Mouse (Mus musculus): ENCODE data around the gene Neurl4.
A peak's percentile ranks its signal among the peaks of the same experiment; 100 is the strongest.
"Not testable (repeated sequence)": the region's sequence is repeated elsewhere in the genome, so short reads cannot be mapped to it uniquely, and the experiment has no call there.

Neurl4 gene

DNA sequence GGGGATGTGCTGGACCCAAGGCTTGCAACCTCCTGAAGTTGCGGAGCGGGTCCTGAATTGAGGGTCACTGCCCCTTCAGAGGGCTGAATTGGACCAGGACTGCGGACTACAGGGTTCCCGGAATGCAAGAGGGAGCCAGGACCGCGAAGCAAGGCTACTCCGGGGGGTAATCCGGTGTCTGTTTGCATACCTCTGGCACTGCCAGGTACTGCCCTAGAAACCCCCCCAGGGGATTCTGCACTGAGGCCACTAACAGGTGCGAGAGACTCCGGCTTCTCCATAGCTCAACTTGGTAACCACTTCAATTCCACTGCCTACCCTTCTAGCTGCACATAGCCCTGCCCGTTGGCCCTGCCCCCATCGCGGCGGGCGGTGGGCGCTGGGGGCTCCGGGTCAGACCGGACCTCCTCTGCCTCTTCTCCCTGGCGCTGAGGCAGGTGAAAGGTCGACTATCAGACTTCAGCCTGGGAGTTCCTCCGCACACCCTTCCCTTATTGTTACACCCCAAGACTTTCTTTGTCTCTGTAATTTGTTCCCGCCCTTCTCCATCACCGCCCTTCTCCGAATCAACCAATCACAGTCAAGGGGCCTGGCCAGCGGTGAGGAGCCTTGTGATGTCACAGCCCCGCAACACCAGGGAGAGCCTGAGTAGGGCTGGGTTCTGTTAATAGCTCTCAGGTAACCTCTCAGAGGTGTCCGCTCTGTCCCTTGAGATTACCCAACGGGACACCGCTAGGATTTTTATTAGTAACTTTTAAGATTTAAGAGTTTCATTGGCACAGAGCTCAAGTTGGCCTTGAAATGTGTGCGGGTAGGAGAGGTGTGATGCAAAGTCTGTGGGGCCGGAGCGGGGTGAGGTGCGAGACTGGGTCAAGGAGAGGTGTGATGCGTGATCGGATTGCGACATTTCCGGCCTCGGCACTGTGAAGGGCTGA, at the start of gene Neurl4, which contains the start of gene 2810408A11Rik:
TSS of gene Neurl4 (plus strand) at position 602 of the 935 bp plus-strand sequence.
TSS of gene 2810408A11Rik (minus strand) at position 517 of the 935 bp plus-strand sequence.
- peak; percentile 97 for DNase-seq (ENCODE audit: low spot score)

DNA sequence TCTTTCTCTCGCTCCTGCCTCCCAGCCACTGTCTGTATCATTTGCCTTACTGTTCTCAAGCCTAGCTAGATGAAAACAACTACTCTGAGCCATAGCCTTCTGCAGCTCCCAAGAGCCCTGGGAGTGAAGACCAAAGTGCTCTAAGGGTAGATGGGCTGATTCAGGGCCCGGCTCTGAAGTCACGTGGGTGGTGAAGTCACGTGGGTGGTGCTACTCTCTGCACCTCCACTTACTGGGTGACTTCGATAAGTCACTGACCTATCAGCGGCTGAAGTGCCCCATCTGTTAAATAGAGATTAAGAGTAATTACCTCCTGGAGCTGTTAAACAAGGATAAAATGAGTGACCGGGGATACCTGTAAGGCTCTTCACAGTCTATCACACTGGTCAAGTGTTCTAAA, 46.9 kb upstream of the Neurl4 start:
- DNase-seq (ENCODE audit: low spot score): no peak

DNA sequence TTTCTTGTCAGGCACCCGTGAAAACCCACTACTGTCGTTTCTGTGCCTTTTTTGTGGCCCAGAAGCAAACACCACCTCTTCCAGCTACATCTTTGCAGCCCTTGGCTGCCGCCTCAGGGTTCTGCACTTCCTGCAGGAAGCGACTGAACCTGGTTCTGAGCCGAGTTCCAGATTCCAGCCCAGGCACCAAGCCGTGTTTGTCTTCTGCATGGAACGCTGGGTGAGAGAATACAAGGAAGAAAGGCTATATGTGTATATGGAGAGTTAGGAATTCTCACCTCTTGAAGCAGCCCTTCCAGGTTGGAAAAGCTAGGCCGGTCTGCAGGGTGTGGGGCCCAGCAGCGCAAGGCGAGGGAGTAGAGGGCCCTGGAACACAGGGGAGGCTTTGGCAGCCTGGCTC, 46.2 kb upstream of the Neurl4 start:
- DNase-seq (ENCODE audit: low spot score): no peak

DNA sequence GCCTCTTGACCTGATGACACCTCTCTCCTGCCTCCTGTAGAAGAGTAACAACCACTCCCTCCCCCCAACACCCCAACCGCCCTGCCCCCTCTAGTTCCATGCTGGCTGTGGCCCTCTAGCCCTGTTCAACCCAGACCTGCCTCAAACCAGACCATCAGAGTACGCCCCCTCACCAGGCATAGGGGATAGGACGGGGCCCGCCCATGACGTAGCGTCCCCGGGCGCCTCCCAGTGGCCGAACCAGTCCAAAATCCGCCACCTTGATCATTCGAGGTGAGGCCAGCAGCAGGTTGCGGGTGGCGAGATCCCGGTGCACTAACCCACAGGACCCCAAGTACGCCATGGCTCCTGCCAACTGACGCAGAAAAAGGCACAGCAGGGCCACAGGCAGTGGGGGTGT, 45.5 kb upstream of the Neurl4 start:
- DNase-seq (ENCODE audit: low spot score): peak; percentile 77

DNA sequence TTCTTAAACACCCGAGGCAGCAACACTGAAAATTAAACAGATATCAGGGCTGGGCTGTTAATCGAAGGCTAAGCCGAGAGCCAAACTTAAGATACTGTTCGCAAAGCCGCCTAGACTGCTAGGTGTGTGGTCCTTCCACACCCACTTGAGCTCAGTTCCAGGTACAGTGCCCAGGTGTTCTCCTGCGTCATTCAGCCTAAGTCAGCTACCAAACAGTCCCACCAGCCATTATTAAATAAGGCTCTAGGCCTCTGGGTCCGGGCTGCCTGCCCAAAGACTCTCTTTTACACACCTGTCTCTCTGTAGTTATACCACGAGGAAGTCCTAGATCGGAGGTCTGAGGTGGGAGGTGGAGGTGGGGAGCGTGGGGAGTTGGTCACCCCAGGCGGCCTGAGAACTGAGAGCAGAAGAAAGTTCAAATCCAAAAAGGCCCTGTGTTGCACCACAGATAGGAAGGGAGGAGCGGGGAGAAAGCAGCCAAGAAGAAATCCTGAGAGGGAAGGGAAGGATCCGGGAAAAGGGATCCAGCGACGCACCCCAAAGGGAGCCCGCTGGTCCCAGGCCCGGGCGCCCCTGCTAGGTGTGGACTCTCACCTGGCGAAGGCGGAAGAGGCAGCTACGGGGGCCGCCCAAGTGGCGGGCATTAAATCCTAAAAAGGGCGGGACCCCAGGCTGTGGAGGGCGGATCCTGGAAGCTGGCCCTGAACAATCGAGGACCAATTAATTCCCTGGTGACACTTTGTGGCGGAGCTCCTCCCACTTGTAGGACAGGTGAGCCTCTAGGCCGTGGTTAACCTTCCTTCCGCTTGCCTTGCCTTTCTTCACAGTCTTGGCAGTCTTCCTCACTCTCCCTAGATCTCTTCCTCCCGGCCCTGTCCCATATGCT, 42.5 kb upstream of the Neurl4 start, which contains the start of gene Tnk1:
TSS of gene Tnk1 (minus strand) at position 618 of the 886 bp plus-strand sequence.
- no peak for DNase-seq (ENCODE audit: low spot score)

DNA sequence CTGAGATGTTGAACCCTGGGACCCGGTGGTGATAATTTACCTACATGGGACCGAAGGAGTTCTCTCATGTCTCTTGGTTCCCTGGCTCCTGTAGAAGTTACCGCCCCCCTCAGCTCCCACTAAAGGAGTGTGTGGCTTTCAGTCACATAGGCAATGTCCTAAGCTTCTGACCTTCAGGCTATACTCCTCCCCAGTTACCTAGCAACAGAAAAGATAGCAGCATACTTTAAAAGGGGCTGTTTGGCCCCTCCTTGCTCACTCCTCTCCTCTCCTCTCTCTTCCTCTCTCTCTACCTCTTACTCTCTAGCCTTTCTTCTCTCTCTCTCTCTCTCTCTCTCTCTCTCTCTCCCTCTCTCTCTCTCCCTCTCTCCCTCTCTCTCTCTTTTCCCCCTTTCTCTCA, 37.1 kb upstream of the Neurl4 start:
- not testable (repeated sequence) for DNase-seq (ENCODE audit: low spot score)

DNA sequence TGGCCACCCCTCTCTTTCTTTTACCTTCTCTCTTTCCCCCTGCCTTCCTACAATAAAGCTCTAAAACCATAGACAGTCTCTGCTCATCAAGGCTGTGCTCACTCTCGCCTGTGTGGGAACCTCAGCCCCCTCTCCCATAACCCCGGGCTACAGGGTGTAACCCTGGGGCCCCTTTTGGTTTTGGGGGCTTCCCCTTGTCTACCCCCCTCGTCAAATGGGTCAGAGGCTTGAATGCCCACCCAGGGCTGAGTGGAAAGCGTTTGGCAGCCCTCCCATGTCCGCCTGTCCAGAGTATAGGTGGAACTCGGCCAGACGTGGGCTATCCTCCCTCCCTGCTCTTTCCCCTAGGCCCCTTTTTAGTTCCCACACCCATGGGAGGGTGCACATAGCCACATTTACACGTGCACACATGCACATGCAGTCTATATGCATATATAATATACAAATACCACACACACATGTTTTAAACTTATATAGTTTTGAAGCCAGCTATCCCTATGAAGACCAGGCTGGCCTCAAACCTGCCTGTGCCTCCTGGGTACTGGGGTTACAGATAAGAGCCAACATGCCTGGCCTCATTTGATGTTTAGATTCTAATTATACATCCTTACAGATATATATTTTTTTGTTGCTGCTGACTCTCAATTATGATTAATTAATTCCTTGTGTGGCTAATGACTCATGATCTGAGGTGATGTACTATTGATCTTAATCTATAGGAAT, 36.6 kb upstream of the Neurl4 start:
- DNase-seq (ENCODE audit: low spot score): no peak

DNA sequence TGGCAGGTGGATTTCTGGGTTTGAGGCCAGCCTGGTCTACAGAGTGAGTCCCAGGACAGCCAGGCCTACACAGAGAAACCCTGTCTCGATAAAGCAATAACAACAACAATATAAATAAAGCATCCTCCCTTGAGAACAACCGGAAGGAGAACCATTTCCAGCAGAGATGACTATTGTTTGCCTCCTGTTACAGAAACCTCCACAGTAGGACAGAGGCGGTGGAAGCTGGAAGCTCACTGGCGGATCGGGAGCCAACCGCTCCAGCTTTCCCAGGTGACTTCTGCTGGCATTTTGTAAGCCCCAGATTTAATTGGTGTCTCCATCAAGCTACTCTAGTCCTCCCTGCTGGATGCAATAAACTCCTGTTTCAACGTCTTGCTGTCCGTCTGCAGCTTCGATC, 35.3 kb upstream of the Neurl4 start:
- no peak for DNase-seq (ENCODE audit: low spot score)

DNA sequence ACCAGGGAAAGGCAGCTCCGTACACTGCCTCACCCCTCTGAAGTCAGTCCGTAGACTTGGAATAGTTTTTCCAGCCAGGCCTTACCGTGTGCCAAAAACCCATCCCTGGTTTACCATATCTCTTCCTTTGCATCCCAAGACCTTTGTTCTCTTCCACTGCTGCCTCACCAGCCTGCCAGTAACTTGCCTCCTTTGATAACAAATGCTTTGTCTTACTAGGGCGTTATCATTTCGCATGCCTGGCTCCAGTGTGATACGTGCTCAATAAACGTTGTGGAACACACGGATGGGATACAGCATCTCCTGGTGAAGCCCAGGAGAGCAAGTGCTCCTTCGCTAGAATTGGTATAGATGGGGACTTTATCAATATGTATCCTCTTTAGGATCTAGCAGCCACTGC, 33.5 kb upstream of the Neurl4 start:
- DNase-seq (ENCODE audit: low spot score): no peak

DNA sequence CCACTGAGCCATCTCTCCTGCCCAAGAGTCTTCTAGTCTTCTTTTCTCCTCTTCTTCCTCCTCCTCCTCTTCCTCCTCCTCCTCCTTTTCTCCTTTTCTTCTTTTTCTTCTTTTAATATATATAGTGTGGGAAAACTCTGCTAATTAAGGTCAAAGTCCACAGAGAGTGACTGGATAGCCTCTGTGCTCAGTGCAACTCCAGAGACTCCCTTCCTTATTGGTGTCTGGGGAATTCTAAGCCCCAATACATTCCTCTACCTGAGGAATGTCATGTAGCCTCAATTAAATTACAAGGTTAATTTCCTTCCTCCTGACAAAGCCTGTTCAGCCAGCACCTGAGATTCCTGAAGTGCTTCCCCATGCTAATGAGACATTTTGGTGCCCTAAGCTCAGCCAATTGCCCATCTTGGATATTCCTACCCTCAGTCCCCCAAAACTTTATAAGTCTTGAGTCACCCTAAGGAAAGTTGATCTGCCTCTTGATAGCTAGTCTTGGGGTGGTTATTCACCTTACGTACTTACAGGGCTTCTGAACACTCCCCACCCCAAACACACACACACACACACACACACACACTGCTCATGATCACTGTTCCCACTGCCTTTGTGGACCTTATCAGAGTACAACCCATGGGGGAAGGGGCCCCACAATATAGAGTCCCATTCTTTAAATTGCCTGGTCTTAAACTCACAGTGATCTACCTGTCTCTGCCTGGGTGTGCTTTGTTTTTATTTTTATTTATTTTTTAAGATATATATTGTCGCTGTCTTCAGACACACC, 30.4 kb upstream of the Neurl4 start:
- no peak for DNase-seq (ENCODE audit: low spot score)

DNA sequence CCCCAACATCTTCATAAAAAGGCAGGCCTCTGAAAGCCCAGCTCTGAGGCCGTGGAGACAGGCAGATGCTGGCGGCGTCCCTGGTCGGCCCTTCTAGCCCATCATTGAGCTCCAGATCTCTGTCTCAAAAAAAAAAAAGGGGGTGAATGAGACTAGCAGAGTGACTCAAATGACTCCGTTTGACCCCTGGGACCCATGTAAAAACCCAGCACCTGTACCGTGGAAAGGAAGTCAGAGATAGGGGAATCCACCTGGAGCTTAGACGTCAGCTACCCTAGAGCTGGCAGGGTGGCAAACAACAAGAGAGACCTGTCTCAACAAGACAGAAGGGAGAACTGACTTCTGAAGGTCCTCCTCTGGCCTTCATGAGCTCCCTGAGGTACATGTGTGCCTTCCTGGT, 29.1 kb upstream of the Neurl4 start:
- DNase-seq (ENCODE audit: low spot score): no peak

DNA sequence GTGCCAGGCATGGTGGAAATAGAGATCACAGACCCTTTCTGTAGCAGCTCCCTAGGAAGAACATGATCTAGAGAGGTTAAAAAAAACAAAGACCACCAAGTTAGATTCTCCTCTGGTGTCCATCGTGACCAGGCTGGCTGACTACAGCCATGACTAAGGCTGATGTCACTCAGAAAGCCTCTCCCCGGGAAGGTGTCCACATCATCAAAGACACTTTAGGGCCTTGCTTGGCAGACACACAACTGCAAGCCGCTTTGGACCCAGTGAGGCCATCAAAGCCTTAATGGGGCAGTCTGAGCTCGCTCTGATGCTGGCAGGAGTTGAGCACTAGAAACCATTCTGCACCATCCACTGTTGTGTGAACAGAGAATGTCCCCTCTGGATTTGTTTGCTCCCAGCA, 28.4 kb upstream of the Neurl4 start:
- DNase-seq (ENCODE audit: low spot score): no peak

DNA sequence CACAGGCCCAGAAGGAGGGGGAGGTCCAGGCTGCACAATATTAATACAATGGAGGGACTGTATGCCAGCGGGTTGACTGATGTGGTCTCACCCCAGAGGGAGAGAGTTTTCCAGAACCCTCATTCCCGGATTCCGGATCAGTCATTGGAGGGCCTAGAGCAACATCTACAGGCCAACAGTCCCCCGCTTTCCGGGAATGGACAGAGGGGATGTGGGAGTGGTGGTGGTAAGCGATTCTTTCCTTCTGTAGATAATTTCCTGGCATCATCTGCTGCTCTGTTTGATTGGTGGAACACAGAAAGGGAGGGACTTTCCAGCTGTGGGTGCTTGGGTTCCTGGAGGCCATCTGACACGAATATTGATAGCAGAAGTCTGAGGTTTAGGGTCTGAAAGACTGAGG, 24.7 kb upstream of the Neurl4 start:
- no peak for DNase-seq (ENCODE audit: low spot score)

DNA sequence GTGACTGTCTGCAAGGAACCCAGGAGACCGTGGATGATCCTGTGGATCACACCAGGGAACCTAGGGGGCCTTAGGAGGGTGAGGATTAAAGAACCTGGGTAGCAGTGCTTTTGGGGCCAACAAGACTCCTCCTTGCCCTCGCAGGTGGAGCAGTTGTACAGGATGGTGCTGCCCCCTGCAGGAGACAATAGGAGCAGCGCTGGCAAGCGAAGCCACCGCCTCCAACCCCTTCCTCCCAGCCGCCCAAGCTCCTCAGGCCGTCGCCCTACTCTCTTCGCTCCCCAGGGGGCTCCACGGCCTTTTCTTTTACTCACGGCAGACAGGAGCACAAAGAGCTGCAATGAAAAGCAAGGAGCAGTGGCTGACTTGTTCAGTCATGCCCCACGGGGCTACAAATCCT, 24.0 kb upstream of the Neurl4 start:
- DNase-seq (ENCODE audit: low spot score): peak; percentile 91

DNA sequence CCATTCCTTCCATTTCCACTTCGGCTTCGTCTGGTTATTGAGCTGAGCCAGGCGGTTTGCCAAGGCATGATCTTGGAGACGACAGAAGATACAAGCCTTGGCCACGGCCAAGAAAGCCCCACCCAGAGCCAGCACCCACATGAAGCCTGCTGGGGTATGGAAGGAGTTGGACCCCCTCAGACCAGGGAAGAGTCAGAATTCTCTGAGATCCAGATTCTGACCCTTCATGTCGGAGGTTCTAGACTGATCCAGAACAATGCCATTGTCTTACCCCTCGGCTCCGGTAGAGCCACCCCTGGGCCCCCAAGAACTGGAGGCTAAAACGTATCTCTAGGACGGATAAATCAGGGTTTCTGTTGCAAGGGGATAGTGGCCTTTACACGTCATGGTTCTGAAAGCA, 23.0 kb upstream of the Neurl4 start, which contains the start of gene Tmem95:
TSS of gene Tmem95 (minus strand) at position 141 of the 400 bp plus-strand sequence.
- no peak for DNase-seq (ENCODE audit: low spot score)

DNA sequence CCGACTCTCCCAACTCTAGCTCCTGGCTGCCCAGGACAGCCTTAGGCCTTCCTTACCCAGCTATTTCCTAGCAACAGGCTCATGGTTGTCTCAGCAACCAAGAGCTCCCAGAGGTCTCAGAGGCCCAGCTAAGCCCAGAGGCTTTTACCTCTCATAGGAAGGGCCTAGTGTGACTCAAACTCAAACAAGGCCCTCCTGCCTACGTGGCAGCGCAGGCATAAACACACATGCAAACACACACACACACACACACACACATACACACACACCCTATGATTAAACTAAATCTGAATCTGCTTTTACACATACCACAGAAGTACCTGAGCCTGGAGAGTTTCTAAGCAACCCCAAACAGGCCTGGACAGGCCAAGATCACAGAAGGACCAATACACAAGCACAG, 22.5 kb upstream of the Neurl4 start:
- no peak for DNase-seq (ENCODE audit: low spot score)

DNA sequence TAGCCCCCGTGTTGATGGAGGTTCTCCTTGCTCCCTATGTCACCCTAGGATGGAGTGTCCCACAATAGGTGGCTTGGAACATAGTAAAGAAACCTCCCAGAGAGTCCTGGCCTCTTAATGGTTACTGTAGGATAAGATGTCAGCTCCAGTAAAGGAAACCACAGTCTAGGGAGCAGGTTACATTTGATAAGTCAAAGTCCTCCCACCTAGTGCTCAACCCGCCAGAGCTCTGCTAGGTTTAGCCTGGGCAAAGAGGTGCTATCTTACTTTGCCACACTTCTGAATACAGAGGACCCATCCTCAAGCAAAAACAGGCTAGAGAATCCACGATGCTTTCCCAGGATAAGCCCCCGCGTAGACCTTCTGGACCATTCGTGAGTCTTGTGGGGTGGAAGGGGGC, 21.9 kb upstream of the Neurl4 start:
- no peak for DNase-seq (ENCODE audit: low spot score)

DNA sequence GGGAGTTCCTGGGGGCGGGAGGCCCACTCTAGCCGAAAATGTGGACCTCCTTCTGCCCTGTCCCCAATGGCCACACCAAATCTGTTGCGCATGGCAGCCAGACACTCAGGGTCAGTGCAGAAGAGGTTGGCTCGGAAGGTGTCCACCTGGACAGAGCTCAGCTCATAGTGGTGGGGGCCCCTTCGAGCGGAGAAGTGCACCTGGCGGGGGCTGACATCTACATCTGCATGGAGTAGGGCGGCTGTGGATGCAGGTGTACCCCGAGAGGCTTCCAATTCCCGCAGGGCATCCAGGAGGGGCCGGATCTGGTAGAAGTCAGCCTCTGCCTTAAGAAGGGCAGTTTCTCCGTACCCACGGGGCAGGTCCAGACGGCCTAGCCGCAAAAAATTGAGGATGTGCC, 21.2 kb upstream of the Neurl4 start:
- DNase-seq (ENCODE audit: low spot score): no peak

DNA sequence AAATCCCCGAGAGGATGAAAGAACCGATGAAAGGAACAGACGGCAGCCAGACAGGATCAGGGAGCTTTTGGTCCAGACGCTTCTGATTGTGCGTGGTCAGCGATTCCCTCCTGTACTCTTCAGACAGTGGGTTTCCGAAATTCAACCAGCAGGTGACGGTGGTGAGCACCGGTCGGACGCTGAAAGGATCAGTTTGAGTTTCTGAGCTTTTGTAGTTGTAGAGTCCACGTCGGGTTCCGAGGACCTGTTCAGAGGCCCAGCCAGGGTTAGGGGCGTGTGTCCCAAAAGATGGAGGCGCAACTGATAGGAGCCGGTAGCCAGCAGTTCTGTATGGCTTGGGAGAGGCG, 20.4 kb upstream of the Neurl4 start:
- peak; percentile 85 for DNase-seq (ENCODE audit: low spot score)

DNA sequence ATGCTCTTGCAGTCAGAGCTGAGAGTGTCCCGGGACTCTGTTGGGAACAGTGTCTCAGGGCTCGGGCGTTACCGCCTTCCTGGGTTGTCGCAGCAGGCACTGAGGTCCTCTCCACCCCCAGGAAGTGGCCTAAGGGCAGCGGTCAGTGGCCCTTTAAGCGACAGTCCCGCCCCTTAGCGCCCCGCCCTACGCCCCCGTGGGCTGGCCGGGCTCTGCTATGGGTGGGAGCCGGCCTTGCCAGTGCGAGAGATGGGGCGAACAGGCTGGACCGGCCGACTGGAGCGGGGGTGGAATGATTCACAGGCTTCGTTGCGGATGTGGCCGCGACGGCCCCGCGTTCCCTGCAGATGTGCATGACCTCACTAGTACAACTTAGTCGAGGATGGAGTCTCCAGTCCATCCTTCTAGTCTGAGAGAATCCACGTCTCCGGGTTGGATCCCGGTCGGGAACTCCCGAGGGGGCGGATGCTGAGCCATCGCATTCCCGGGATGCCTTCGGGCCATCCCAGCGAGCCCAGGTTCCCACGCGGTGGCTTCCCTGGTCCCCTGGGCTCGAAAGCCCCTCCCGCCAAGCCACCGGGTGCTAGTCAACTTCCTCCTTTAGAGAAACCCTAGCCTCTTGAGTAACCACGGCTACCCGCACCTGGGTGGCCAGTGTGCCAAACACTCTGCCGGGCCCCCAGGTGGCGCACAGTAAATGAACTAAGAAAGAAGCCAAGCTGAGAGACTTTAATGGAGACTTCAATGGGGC, 19.8 kb upstream of the Neurl4 start, which contains the start of gene Kctd11:
TSS of gene Kctd11 (minus strand) at position 554 of the 751 bp plus-strand sequence.
- DNase-seq (ENCODE audit: low spot score): peak; percentile 90

Data from embryo, embryonic 10 days (tissue).